In the genomic region with DNA sequence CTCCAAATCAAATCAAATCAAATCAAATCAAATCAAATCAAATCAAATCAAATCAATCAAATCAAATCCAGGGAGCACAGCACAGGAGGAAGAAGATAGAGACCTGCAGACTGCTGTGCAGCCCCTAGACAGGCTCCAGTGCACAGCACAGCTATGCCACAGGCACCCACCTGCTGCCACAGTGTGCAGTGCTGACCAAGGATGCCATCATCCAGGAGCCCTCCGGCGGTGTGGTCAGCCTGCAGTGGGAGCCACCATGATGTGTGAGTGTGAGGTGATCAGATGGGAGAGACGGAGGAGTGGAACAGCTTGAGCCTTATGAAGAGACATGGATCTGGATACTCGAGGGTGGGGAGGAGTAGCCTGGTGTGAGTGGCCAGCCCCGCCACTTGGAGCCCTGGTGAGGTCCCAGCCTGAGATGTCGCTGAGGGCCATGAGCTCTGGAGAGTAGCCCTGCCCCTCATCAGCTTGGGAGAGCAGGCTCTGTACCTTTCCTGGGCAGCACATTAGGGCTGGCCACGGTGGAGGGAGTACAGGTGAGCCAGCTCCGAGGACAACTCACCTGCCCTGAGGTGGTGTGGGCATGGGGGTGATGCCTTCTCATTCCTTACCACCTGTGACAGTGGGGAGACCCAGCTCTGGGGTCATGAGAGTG, we compare ENCODE assay signal across 18 mouse cellular contexts.
DNase-seq lines count a peak whose midpoint lies in the region; ATAC-seq and TF ChIP-seq lines count a peak whose summit lies in the region.
"Had no signal": no experiment of that assay in that cellular context is flagged by ENCODE, and none has a peak within 500 bp of the region (broad histone marks: within the 10 kb centered on the region; RNA-seq: fewer than 3 reads in every experiment).

No protein-coding gene starts in this region.

- H3K27me3 ChIP-seq in hindbrain, embryonic 10.5 days (ENCODE audit: insufficient read depth, poor library complexity, severe bottlenecking): 0 out of 2 replicates have a peak, but pooled peaks cover 6% of the 10 kb centered on the region
- H3K27me3 ChIP-seq in hindbrain, embryonic 11.5 days (ENCODE audit: control insufficient read depth, insufficient read depth, low read length): no peaks in the 10 kb centered on the region
- peaks cover 6% of the 10 kb centered on the region; the same call in 1 of the 2 replicates for H3K27me3 ChIP-seq in midbrain, embryonic 10.5 days (ENCODE audit: low read depth, poor library complexity, severe bottlenecking)
- H3K27me3 ChIP-seq in midbrain, embryonic 14.5 days (ENCODE audit: control insufficient read depth, insufficient read depth, low read length): no peaks in the 10 kb centered on the region
- no peaks in the 10 kb centered on the region for H3K27me3 ChIP-seq in hindbrain, embryonic 14.5 days (ENCODE audit: control insufficient read depth, insufficient read depth, low read length)
- no peaks in the 10 kb centered on the region for H3K27me3 ChIP-seq in stomach, embryonic 15.5 days (replicated peaks)
- H3K27me3 ChIP-seq: heart, embryonic 13.5 days; liver, embryonic 13.5 days had no signal

- H3K4me1 ChIP-seq in hindbrain, embryonic 10.5 days (replicated peaks): peaks cover 13% of the 10 kb centered on the region; the same call in 1 of the 2 replicates
- no peaks in the 10 kb centered on the region for H3K4me1 ChIP-seq in hindbrain, embryonic 11.5 days (replicated peaks; ENCODE audit: control insufficient read depth, insufficient read depth, low read length)
- peaks cover 8% of the 10 kb centered on the region for H3K4me1 ChIP-seq in midbrain, embryonic 10.5 days
- H3K4me1 ChIP-seq in midbrain, embryonic 14.5 days (ENCODE audit: control insufficient read depth, insufficient read depth, low read length): no peaks in the 10 kb centered on the region
- peaks cover 9% of the 10 kb centered on the region; the same call in 1 of the 2 replicates for H3K4me1 ChIP-seq in hindbrain, embryonic 14.5 days (replicated peaks; ENCODE audit: control insufficient read depth, insufficient read depth, low read length)
- no peaks in the 10 kb centered on the region for H3K4me1 ChIP-seq in stomach, embryonic 15.5 days
- H3K4me1 ChIP-seq: liver, embryonic 13.5 days had no signal

- H3K9ac ChIP-seq in hindbrain, embryonic 11.5 days (ENCODE audit: low read depth, low read length): no peak overlapping the region
- H3K9ac ChIP-seq in midbrain, embryonic 14.5 days (replicated peaks; ENCODE audit: low read length): no peak overlapping the region
- no peak overlapping the region for H3K9ac ChIP-seq in hindbrain, embryonic 14.5 days
- H3K9ac ChIP-seq in stomach, embryonic 15.5 days: no peak overlapping the region
- H3K9ac ChIP-seq: heart, embryonic 13.5 days; liver, embryonic 13.5 days had no signal

- 82% methylated on average over 8 of the region's 8 CpGs for WGBS in hindbrain, embryonic 10.5 days
- 89% methylated on average over 8 of the region's 8 CpGs for whole genome bisulfite sequencing in hindbrain, embryonic 11.5 days
- 87% methylated on average over 8 of the region's 8 CpGs for WGBS in midbrain, embryonic 10.5 days
- WGBS in midbrain, embryonic 14.5 days: 84% methylated on average over 8 of the region's 8 CpGs
- 86% methylated on average over 8 of the region's 8 CpGs for WGBS in hindbrain, embryonic 14.5 days
- 80% methylated on average over 8 of the region's 8 CpGs for whole genome bisulfite sequencing in stomach, embryonic 15.5 days

- H3K27ac ChIP-seq in hindbrain, embryonic 10.5 days: peak overlapping the region; percentile 64; the same call in 1 of the 2 replicates
- no peak overlapping the region for H3K27ac ChIP-seq in hindbrain, embryonic 11.5 days (ENCODE audit: low read depth, low read length)
- H3K27ac ChIP-seq in midbrain, embryonic 10.5 days (replicated peaks): peak overlapping the region; percentile 43; the same call in 1 of the 2 replicates
- H3K27ac ChIP-seq in midbrain, embryonic 14.5 days (replicated peaks; ENCODE audit: low read depth, low read length): no peak overlapping the region
- peak overlapping the region; percentile 46; the same call in 1 of the 2 replicates for H3K27ac ChIP-seq in hindbrain, embryonic 14.5 days
- H3K27ac ChIP-seq in stomach, embryonic 15.5 days: no peak overlapping the region
- H3K27ac ChIP-seq in left cerebral cortex, adult 2 months: no peak overlapping the region
- H3K27ac ChIP-seq: heart, embryonic 13.5 days; liver, embryonic 13.5 days had no signal

- H3K9me3 ChIP-seq in hindbrain, embryonic 10.5 days: no peaks in the 10 kb centered on the region
- no peaks in the 10 kb centered on the region for H3K9me3 ChIP-seq in hindbrain, embryonic 11.5 days (ENCODE audit: control insufficient read depth, low read length)
- H3K9me3 ChIP-seq in midbrain, embryonic 10.5 days (replicated peaks): no peaks in the 10 kb centered on the region
- H3K9me3 ChIP-seq in midbrain, embryonic 14.5 days (ENCODE audit: control insufficient read depth, low read length): no peaks in the 10 kb centered on the region
- H3K9me3 ChIP-seq in hindbrain, embryonic 14.5 days (ENCODE audit: control insufficient read depth, low read length): no peaks in the 10 kb centered on the region
- H3K9me3 ChIP-seq in stomach, embryonic 15.5 days: no peaks in the 10 kb centered on the region
- H3K9me3 ChIP-seq: heart, embryonic 13.5 days; liver, embryonic 13.5 days had no signal

- no peak for TF ChIP-seq CTCF in left cerebral cortex, adult 2 months (IDR thresholded peaks at IDR 0.05)

- DNase-seq in hindbrain, embryonic 10.5 days (ENCODE audit: low spot score): no peak
- no peak for DNase-seq in hindbrain, embryonic 11.5 days (ENCODE audit: low spot score)
- no peak for DNase-seq in midbrain, embryonic 10.5 days (ENCODE audit: low spot score)
- no peak for DNase-seq in midbrain, embryonic 14.5 days
- no peak for DNase-seq in hindbrain, embryonic 14.5 days (ENCODE audit: low spot score)
- DNase-seq in left cerebral cortex, adult 2 months (ENCODE audit: extremely low spot score in 1 of 2, low spot score in 2 of 2): no peak
- DNase-seq in testis, postnatal 10 days (ENCODE audit: low spot score): no peak
- DNase-seq: adrenal gland, postnatal 14 days; cerebellum, adult 11-12 months; cerebellum, postnatal 25 days; gastrocnemius, postnatal 36 days; heart, postnatal 36 days; kidney, adult 18-20 months; liver, embryonic 13.5 days; thymus, postnatal 4 days had no signal

- no peaks in the 10 kb centered on the region for H3K36me3 ChIP-seq in hindbrain, embryonic 10.5 days
- no peaks in the 10 kb centered on the region for H3K36me3 ChIP-seq in hindbrain, embryonic 11.5 days (ENCODE audit: control insufficient read depth, insufficient read depth, low read length)
- H3K36me3 ChIP-seq in midbrain, embryonic 10.5 days: no peaks in the 10 kb centered on the region
- no peaks in the 10 kb centered on the region for H3K36me3 ChIP-seq in midbrain, embryonic 14.5 days (ENCODE audit: control insufficient read depth, insufficient read depth, low read length)
- no peaks in the 10 kb centered on the region for H3K36me3 ChIP-seq in hindbrain, embryonic 14.5 days (replicated peaks; ENCODE audit: control insufficient read depth, insufficient read depth)
- no peaks in the 10 kb centered on the region for H3K36me3 ChIP-seq in stomach, embryonic 15.5 days
- H3K36me3 ChIP-seq: heart, embryonic 13.5 days; liver, embryonic 13.5 days had no signal

- no peak overlapping the region for H3K4me2 ChIP-seq in hindbrain, embryonic 11.5 days (replicated peaks; ENCODE audit: low read depth, low read length)
- H3K4me2 ChIP-seq in midbrain, embryonic 14.5 days (ENCODE audit: low read length): no peak overlapping the region
- H3K4me2 ChIP-seq in hindbrain, embryonic 14.5 days (replicated peaks): no peak overlapping the region
- no peak overlapping the region for H3K4me2 ChIP-seq in stomach, embryonic 15.5 days
- H3K4me2 ChIP-seq: heart, embryonic 13.5 days; liver, embryonic 13.5 days had no signal

- intact Hi-C loops in left cerebral cortex, adult 2 months (cut with DNase I): loop anchor here (5.0 kb wide), 1 partner anchor 230 kb away; no protein-coding TSS in a partner anchor

- ATAC-seq in hindbrain, embryonic 11.5 days (ENCODE audit: low FRiP score): no peak
- no peak for ATAC-seq in midbrain, embryonic 14.5 days (ENCODE audit: low FRiP score, low TSS enrichment)
- peak; percentile 60 for ATAC-seq in hindbrain, embryonic 14.5 days (ENCODE audit: low FRiP score)
- ATAC-seq in stomach, embryonic 15.5 days (ENCODE audit: insufficient read depth, low FRiP score, low read depth): peak; percentile 56; the same call in 1 of the 2 replicates
- ATAC-seq: lung, postnatal 0 days had no signal

- H3K4me3 ChIP-seq in hindbrain, embryonic 10.5 days: no peak overlapping the region
- no peak overlapping the region for H3K4me3 ChIP-seq in hindbrain, embryonic 11.5 days (ENCODE audit: low read depth, low read length)
- no peak overlapping the region for H3K4me3 ChIP-seq in midbrain, embryonic 10.5 days
- no peak overlapping the region for H3K4me3 ChIP-seq in midbrain, embryonic 14.5 days (replicated peaks; ENCODE audit: low read depth, low read length)
- H3K4me3 ChIP-seq in hindbrain, embryonic 14.5 days (replicated peaks; ENCODE audit: low read length): no peak overlapping the region
- H3K4me3 ChIP-seq in stomach, embryonic 15.5 days (replicated peaks): no peak overlapping the region
- H3K4me3 ChIP-seq in left cerebral cortex, adult 2 months: no peak overlapping the region
- H3K4me3 ChIP-seq: heart, embryonic 13.5 days; liver, embryonic 13.5 days had no signal

Comparison
In these comparisons a context has a peak if more than half of its experiments do, and no peak if none do; other contexts are left out.
1. H3K27ac ChIP-seq: peak in hindbrain, embryonic 10.5 days (single experiment), midbrain, embryonic 10.5 days (single experiment) and hindbrain, embryonic 14.5 days (single experiment); none in hindbrain, embryonic 11.5 days (single experiment), midbrain, embryonic 14.5 days (single experiment), stomach, embryonic 15.5 days (single experiment) and left cerebral cortex, adult 2 months (single experiment).
2. ATAC-seq: peak in hindbrain, embryonic 14.5 days (single experiment) and stomach, embryonic 15.5 days (single experiment); none in hindbrain, embryonic 11.5 days (single experiment) and midbrain, embryonic 14.5 days (single experiment).